Mouse (Mus musculus): ENCODE measurements at regions not wholly inside any gene's neighbourhood (a gene's known extent, or its start where the extent isn't known, plus 50 kb on each side); places are given as distances from the start of the nearest gene placed in this dataset.

- H3K27me3 ChIP-seq = no peaks in the 10 kb centered on the region
- in situ Hi-C loops (cut with MboI; ENCODE audit: low pct_unique_long_range_greater_than_20kb) = no loop called here
- POLR2A ChIA-PET = no interaction called here
- no peak for DNase-seq (ENCODE audit: low read depth, low spot score)
- no peak for ATAC-seq
- CTCF ChIA-PET = interaction anchor here (1.0 to 1.8 kb wide), 4 partner anchors 12 to 27 kb away, joined by 3 to 7 read pairs (median 4); no protein-coding TSS in a partner anchor
- no peak for TF ChIP-seq CTCF (IDR thresholded peaks at IDR 0.05)
Measured at GRCm38 (mm10) chr17:84002327-84002726, 154.6 kb upstream of the Haao start.

- CTCF ChIA-PET = interaction anchor here (1.3 to 2.6 kb wide), 3 partner anchors 9 to 29 kb away, joined by 3 to 8 read pairs (median 4); no protein-coding TSS in a partner anchor
- no peak for TF ChIP-seq CTCF (IDR thresholded peaks at IDR 0.05)
- H3K27me3 ChIP-seq = no peaks in the 10 kb centered on the region
- ATAC-seq = no peak
- DNase-seq (ENCODE audit: low read depth, low spot score) = no peak
- POLR2A ChIA-PET = no interaction called here
- in situ Hi-C loops (cut with MboI; ENCODE audit: low pct_unique_long_range_greater_than_20kb) = no loop called here
Measured at GRCm38 (mm10) chr17:84000115-84000514, 152.4 kb upstream of the Haao start.

- in situ Hi-C loops (cut with MboI; ENCODE audit: low pct_unique_long_range_greater_than_20kb) = no loop called here
- TF ChIP-seq CTCF (IDR thresholded peaks at IDR 0.05) = no peak
- POLR2A ChIA-PET = no interaction called here
- DNase-seq (ENCODE audit: low read depth, low spot score) = no peak
- ATAC-seq = no peak
- no peaks in the 10 kb centered on the region for H3K27me3 ChIP-seq
- CTCF ChIA-PET = interaction anchor here (1.1 to 3.1 kb wide), 7 partner anchors 8 to 126 kb away, joined by 3 to 11 read pairs (median 3); no protein-coding TSS in a partner anchor
Measured at GRCm38 (mm10) chr17:83998972-83999545, 151.3 kb upstream of the Haao start.

GRCm38 (mm10) chr17:83998341-83998740 is 150.6 kb upstream of the Haao start:
- H3K27me3 ChIP-seq = no peaks in the 10 kb centered on the region
- in situ Hi-C loops (cut with MboI; ENCODE audit: low pct_unique_long_range_greater_than_20kb) = no loop called here
- CTCF ChIA-PET = interaction anchor here (0.9 to 3.1 kb wide), 12 partner anchors 10 to 192 kb away, joined by 3 to 16 read pairs (median 4); no protein-coding TSS in a partner anchor
- DNase-seq (ENCODE audit: low read depth, low spot score) = no peak
- no peak for ATAC-seq
- POLR2A ChIA-PET = no interaction called here
- TF ChIP-seq CTCF (IDR thresholded peaks at IDR 0.05) = no peak

GRCm38 (mm10) chr17:83997778-83998177 is 150.0 kb upstream of the Haao start:
- no peaks in the 10 kb centered on the region for H3K27me3 ChIP-seq
- POLR2A ChIA-PET = no interaction called here
- TF ChIP-seq CTCF (IDR thresholded peaks at IDR 0.05) = no peak
- CTCF ChIA-PET = interaction anchor here (0.7 to 3.1 kb wide), 13 partner anchors 9 to 193 kb away, joined by 3 to 16 read pairs (median 3); no protein-coding TSS in a partner anchor
- no peak for DNase-seq (ENCODE audit: low read depth, low spot score)
- in situ Hi-C loops (cut with MboI; ENCODE audit: low pct_unique_long_range_greater_than_20kb) = no loop called here
- no peak for ATAC-seq

GRCm38 (mm10) chr17:83993028-83993427 is 145.3 kb upstream of the Haao start:
- H3K27me3 ChIP-seq = no peaks in the 10 kb centered on the region
- no peak for TF ChIP-seq CTCF (IDR thresholded peaks at IDR 0.05)
- DNase-seq (ENCODE audit: low read depth, low spot score) = peak; percentile 30
- in situ Hi-C loops (cut with MboI; ENCODE audit: low pct_unique_long_range_greater_than_20kb) = no loop called here
- peak; percentile 65 for ATAC-seq
- POLR2A ChIA-PET = interaction anchor here (0.9 kb wide), 1 partner anchor 76 kb away, joined by 3 read pairs; no protein-coding TSS in a partner anchor
- CTCF ChIA-PET = no interaction called here

- in situ Hi-C loops (cut with MboI; ENCODE audit: low pct_unique_long_range_greater_than_20kb) = no loop called here
- no peaks in the 10 kb centered on the region for H3K27me3 ChIP-seq
- CTCF ChIA-PET = interaction anchor here (1.1 to 1.3 kb wide), 2 partner anchors 9 to 11 kb away, joined by 3 to 5 read pairs; no protein-coding TSS in a partner anchor
- POLR2A ChIA-PET = no interaction called here
- DNase-seq (ENCODE audit: low read depth, low spot score) (no peak), ATAC-seq (no peak)
- no peak for TF ChIP-seq CTCF (IDR thresholded peaks at IDR 0.05)
Measured at GRCm38 (mm10) chr17:83990421-83991365, 142.9 kb upstream of the Haao start.

- no peak for TF ChIP-seq CTCF (IDR thresholded peaks at IDR 0.05)
- ChIA-PET POLR2A (no interaction called here), CTCF (interaction anchor here (0.7 to 1.7 kb wide), 3 partner anchors 8 to 16 kb away, joined by 3 to 6 read pairs (median 3); no protein-coding TSS in a partner anchor)
- H3K27me3 ChIP-seq = no peaks in the 10 kb centered on the region
- DNase-seq (ENCODE audit: low read depth, low spot score) = no peak
- ATAC-seq = no peak
- in situ Hi-C loops (cut with MboI; ENCODE audit: low pct_unique_long_range_greater_than_20kb) = no loop called here
Measured at GRCm38 (mm10) chr17:83988897-83989296, 141.1 kb upstream of the Haao start.

GRCm38 (mm10) chr17:83988165-83988564 is 140.4 kb upstream of the Haao start:
- ATAC-seq = no peak
- DNase-seq (ENCODE audit: low read depth, low spot score) = no peak
- ChIA-PET POLR2A (no interaction called here), CTCF (interaction anchor here (0.7 to 1.7 kb wide), 2 partner anchors 10 to 15 kb away, joined by 3 to 6 read pairs; no protein-coding TSS in a partner anchor)
- in situ Hi-C loops (cut with MboI; ENCODE audit: low pct_unique_long_range_greater_than_20kb) = no loop called here
- H3K27me3 ChIP-seq = no peaks in the 10 kb centered on the region
- no peak for TF ChIP-seq CTCF (IDR thresholded peaks at IDR 0.05)

GRCm38 (mm10) chr17:83987683-83988082 is 139.9 kb upstream of the Haao start:
- no peak for DNase-seq (ENCODE audit: low read depth, low spot score)
- ATAC-seq = no peak
- POLR2A ChIA-PET = no interaction called here
- TF ChIP-seq CTCF (IDR thresholded peaks at IDR 0.05) = no peak
- in situ Hi-C loops (cut with MboI; ENCODE audit: low pct_unique_long_range_greater_than_20kb) = no loop called here
- CTCF ChIA-PET = interaction anchor here (1.7 kb wide), 1 partner anchor 15 kb away, joined by 6 read pairs; no protein-coding TSS in a partner anchor
- no peaks in the 10 kb centered on the region for H3K27me3 ChIP-seq
